Mouse (Mus musculus) MEL (cell line): ENCODE results near the gene Plk4. TPM values are rescaled to one million over a fixed set of nuclear protein-coding genes. Genes with fewer than 3 reads are reported as not detected.

ENCODE experiments used
- DNase-seq: peaks from one replicate; pipeline ENCODE4 v3.0.0; 2011; ENCODE audit warnings: low read depth, low spot score
- H3K27ac ChIP-seq: 2 replicates; pipeline ENCODE4 v1.5.1; 2012; ENCODE audit warnings: low read depth, mild to moderate bottlenecking, control low read depth, low read length, moderate library complexity; ENCODE audit not compliant: control insufficient read depth
- H3K27me3 ChIP-seq, 2 experiments: fragments of 150-350 bp in 1 of 2; sonication (generic) in 1 of 2; 2 replicates each; pipeline ENCODE4 v1.6.1; 2012; ENCODE audit warnings: low read length in 2 of 2, mild to moderate bottlenecking in 2 of 2, improper control_type of control experiment in 1 of 2, moderate library complexity in 1 of 2; ENCODE audit not compliant: insufficient read depth in 2 of 2, control insufficient read depth in 1 of 2
- H3K36me3 ChIP-seq, 2 experiments: 2 replicates each; pipeline ENCODE4 v1.6.1; 2012 to 2014; ENCODE audit warnings: low read length in 2 of 2, improper control_type of control experiment in 1 of 2, inconsistent platforms in 1 of 2, mild to moderate bottlenecking in 1 of 2; ENCODE audit not compliant: insufficient read depth in 2 of 2, control insufficient read depth in 1 of 2
- H3K4me1 ChIP-seq, 2 experiments: fragments of 150-350 bp in 1 of 2; sonication (generic) in 1 of 2; 2 replicates each; pipeline ENCODE4 v1.6.1; 2012; ENCODE audit warnings: low read length in 2 of 2, improper control_type of control experiment in 1 of 2, mild to moderate bottlenecking in 1 of 2; ENCODE audit not compliant: insufficient read depth in 2 of 2, control insufficient read depth in 1 of 2
- H3K4me3 ChIP-seq, 2 experiments: fragments of 150-350 bp in 1 of 2; sonication (generic) in 1 of 2; 2 replicates each; pipeline ENCODE4 v1.5.1; 2012; ENCODE audit warnings: low read depth in 2 of 2, low read length in 2 of 2, mild to moderate bottlenecking in 2 of 2, moderate library complexity in 2 of 2, control low read depth in 1 of 2, improper control_type of control experiment in 1 of 2; ENCODE audit not compliant: control insufficient read depth in 1 of 2, insufficient read depth in 1 of 2
- H3K79me2 ChIP-seq: 2 replicates; pipeline ENCODE4 v1.6.1; 2012; ENCODE audit warnings: mild to moderate bottlenecking, low read length, moderate library complexity; ENCODE audit not compliant: control insufficient read depth, poor library complexity, insufficient read depth
- H3K9ac ChIP-seq: 2 replicates; pipeline ENCODE4 v1.6.1; 2012; ENCODE audit warnings: low read depth, mild to moderate bottlenecking, control low read depth, low read length, moderate library complexity; ENCODE audit not compliant: control insufficient read depth, poor library complexity, severe bottlenecking
- H3K9me3 ChIP-seq: fragments of 150-350 bp; sonication (generic); replicated peaks from 2 replicates; pipeline ENCODE4 v1.6.1; 2012; ENCODE audit warnings: mild to moderate bottlenecking, low read length, improper control_type of control experiment, moderate library complexity; ENCODE audit not compliant: insufficient read depth
- CTCF ChIP-seq, 3 experiments: IDR thresholded peaks in 2 of 3; conservative IDR thresholded peaks in 1 of 3; 2 replicates each; pipeline ENCODE4 v1.5.1; 2011 to 2012; ENCODE audit warnings: low read length in 3 of 3, low read depth in 2 of 3, mild to moderate bottlenecking in 2 of 3, improper control_type of control experiment in 1 of 3, inconsistent platforms in 1 of 3, mixed read lengths in 1 of 3, moderate library complexity in 1 of 3; ENCODE audit not compliant: control insufficient read depth in 1 of 3, insufficient read depth in 1 of 3, poor library complexity in 1 of 3, severe bottlenecking in 1 of 3
- ELF1 ChIP-seq: IDR thresholded peaks from 2 replicates; pipeline ENCODE4 v1.6.1; 2014; ENCODE audit warnings: low read depth, mild to moderate bottlenecking, inconsistent platforms, low read length, improper control_type of control experiment, moderate library complexity
- ETS1 ChIP-seq: IDR thresholded peaks from 2 replicates; pipeline ENCODE4 v1.6.1; 2012; ENCODE audit warnings: low read depth, mild to moderate bottlenecking, inconsistent platforms, low read length, improper control_type of control experiment, moderate library complexity
- GATA1 ChIP-seq: IDR thresholded peaks from 2 replicates; pipeline ENCODE4 v1.6.1; 2011; ENCODE audit warnings: low read depth, low read length, improper control_type of control experiment
- JUND ChIP-seq: IDR thresholded peaks from 2 replicates; pipeline ENCODE4 v1.6.1; 2011; ENCODE audit warnings: low read depth, mild to moderate bottlenecking, improper control_type of control experiment, low read length
- KAT2A ChIP-seq: conservative IDR thresholded peaks from 2 replicates; pipeline ENCODE4 v1.6.1; 2012; ENCODE audit warnings: low read depth, low read length, improper control_type of control experiment, inconsistent platforms
- MAFK ChIP-seq: IDR thresholded peaks from 2 replicates; pipeline ENCODE4 v1.6.1; 2011; ENCODE audit warnings: low read depth, mild to moderate bottlenecking, low read length, improper control_type of control experiment, borderline replicate concordance
- MAX ChIP-seq: IDR thresholded peaks from 2 replicates; pipeline ENCODE4 v1.6.1; 2011; ENCODE audit warnings: low read length, improper control_type of control experiment
- MAZ ChIP-seq: IDR thresholded peaks from 2 replicates; pipeline ENCODE4 v1.6.1; 2012; ENCODE audit warnings: low read depth, mild to moderate bottlenecking, inconsistent platforms, low read length, improper control_type of control experiment
- MXI1 ChIP-seq: IDR thresholded peaks from 2 replicates; pipeline ENCODE4 v1.6.1; 2011; ENCODE audit warnings: mild to moderate bottlenecking, low read depth, low read length, improper control_type of control experiment
- MYC ChIP-seq: IDR thresholded peaks from 2 replicates; pipeline ENCODE4 v1.6.1; 2011; ENCODE audit warnings: low read depth, mild to moderate bottlenecking, low read length, improper control_type of control experiment, moderate library complexity
- NELFE ChIP-seq: IDR thresholded peaks from 2 replicates; pipeline ENCODE4 v1.6.1; 2011; ENCODE audit warnings: low read depth, low read length, improper control_type of control experiment
- POLR2A ChIP-seq, 2 experiments: IDR thresholded peaks; 2 replicates each; pipeline ENCODE4 v1.6.1; 2011 to 2012; ENCODE audit warnings: low read length in 2 of 2, mild to moderate bottlenecking in 2 of 2, control low read depth in 1 of 2, improper control_type of control experiment in 1 of 2, low read depth in 1 of 2, moderate library complexity in 1 of 2; ENCODE audit not compliant: control insufficient read depth in 1 of 2, insufficient read depth in 1 of 2, poor library complexity in 1 of 2
- RAD21 ChIP-seq: IDR thresholded peaks from 2 replicates; pipeline ENCODE4 v1.6.1; 2011; ENCODE audit warnings: mild to moderate bottlenecking, low read depth, low read length, improper control_type of control experiment
- SIN3A ChIP-seq: IDR thresholded peaks from 2 replicates; pipeline ENCODE4 v1.6.1; 2012; ENCODE audit warnings: low read length, improper control_type of control experiment, inconsistent platforms
- SMC3 ChIP-seq: IDR thresholded peaks from 2 replicates; pipeline ENCODE4 v1.6.1; 2011; ENCODE audit warnings: low read depth, low read length, improper control_type of control experiment
- USF1 ChIP-seq: IDR thresholded peaks from 2 replicates; pipeline ENCODE4 v1.6.1; 2014; ENCODE audit warnings: low read depth, mild to moderate bottlenecking, inconsistent platforms, low read length, improper control_type of control experiment, moderate library complexity
- ZC3H11A ChIP-seq: IDR thresholded peaks from 2 replicates; pipeline ENCODE4 v1.6.1; 2012; ENCODE audit warnings: low read depth, mild to moderate bottlenecking, inconsistent platforms, low read length, improper control_type of control experiment
- ZKSCAN1 ChIP-seq: IDR thresholded peaks from 2 replicates; pipeline ENCODE4 v1.6.1; 2012; ENCODE audit warnings: low read depth, mild to moderate bottlenecking, inconsistent platforms, low read length, improper control_type of control experiment, moderate library complexity
- ZNF384 ChIP-seq: IDR thresholded peaks from 2 replicates; pipeline ENCODE4 v1.6.1; 2012; ENCODE audit warnings: low read depth, mild to moderate bottlenecking, inconsistent platforms, low read length, improper control_type of control experiment
- polyA plus RNA-seq, 2 experiments: library from polyadenylated mRNA; stranded (reverse) in 1 of 2; unstranded in 1 of 2; fragments of >175 nt in 1 of 2; fragments of >200 nt in 1 of 2; gene quantifications; 2 replicates each; pipeline versions ENCODE4 v1.2.1 to v1.2.4; 2012; ENCODE audit warnings: low replicate concordance in 2 of 2, low read depth in 1 of 2; ENCODE audit not compliant: insufficient read length in 2 of 2, insufficient read depth in 1 of 2, missing spikeins in 1 of 2
- total RNA-seq: library from RNA; depleted of rRNA; stranded (reverse); fragments of 300-350 nt; gene quantifications from 2 replicates; pipeline ENCODE4 v1.2.3, GENCODE M21; 2012

Plk4 gene
- total and polyA plus RNA-seq, 3 experiments = 57.6 to 381 (median 60.3) TPM

GRCm38 (mm10) chr3:40793783-40794182, 6.0 kb upstream of the Plk4 start:
- H3K79me2 ChIP-seq = no peaks in the 10 kb centered on the region
- no peaks in the 10 kb centered on the region for H3K27me3 ChIP-seq
- peaks cover 0 to 12% of the 10 kb centered on the region in 2 experiments; a peak in 2 of 4 replicates for H3K36me3 ChIP-seq
- H3K9me3 ChIP-seq = no peaks in the 10 kb centered on the region
- no peak overlapping the region for H3K4me3 ChIP-seq
- H3K27ac ChIP-seq = no peak overlapping the region
- TF ChIP-seq MAZ (no peak), RAD21 (no peak), CTCF (IDR thresholded peaks at IDR 0.05 in 2 of 3, conservative IDR thresholded peaks at IDR 0.05 in 1 of 3; ENCODE audit: control insufficient read depth in 1 of 3, insufficient read depth in 1 of 3, low read depth in 2 of 3, low read length in 3 of 3, poor library complexity in 1 of 3, severe bottlenecking in 1 of 3) (peak in 1 of 3 experiments; percentile 27; a peak in 2 of 6 replicates), ZNF384 (peak; percentile 39; the same call in 1 of the 2 replicates)
- DNase-seq = no peak
- H3K4me1 ChIP-seq = no peaks in the 10 kb centered on the region
- H3K9ac ChIP-seq = no peak overlapping the region

- no peak for TF ChIP-seq CTCF (IDR thresholded peaks at IDR 0.05 in 2 of 3, conservative IDR thresholded peaks at IDR 0.05 in 1 of 3; ENCODE audit: control insufficient read depth in 1 of 3, insufficient read depth in 1 of 3, low read depth in 2 of 3, low read length in 3 of 3, poor library complexity in 1 of 3, severe bottlenecking in 1 of 3)
- TF ChIP-seq NELFE = no peak
- no peak for TF ChIP-seq RAD21
- TF ChIP-seq ZKSCAN1 = no peak
- TF ChIP-seq MAFK = no peak
- no peak for TF ChIP-seq JUND
- TF ChIP-seq ELF1 = no peak
- TF ChIP-seq ETS1 = no peak
- no peak for TF ChIP-seq MAX
- peaks cover 2 to 15% of the 10 kb centered on the region in 2 experiments; a peak in 2 of 4 replicates for H3K4me1 ChIP-seq
- no peaks in the 10 kb centered on the region for H3K9me3 ChIP-seq
- H3K79me2 ChIP-seq = peaks cover 17% of the 10 kb centered on the region
- DNase-seq = no peak
- H3K9ac ChIP-seq = no peak overlapping the region
- no peaks in the 10 kb centered on the region for H3K27me3 ChIP-seq
- H3K27ac ChIP-seq = no peak overlapping the region
- H3K36me3 ChIP-seq = peaks cover 15 to 23% of the 10 kb centered on the region in 2 experiments
- no peak overlapping the region for H3K4me3 ChIP-seq
Observed at GRCm38 (mm10) chr3:40798054-40798453, 1.8 kb upstream of the Plk4 start.

GRCm38 (mm10) chr3:40798500-40798899, 1.3 kb upstream of the Plk4 start:
- peak overlapping the region; percentile 97; the same call in 1 of the 2 replicates for H3K9ac ChIP-seq
- DNase-seq = peak; percentile 92
- H3K4me1 ChIP-seq = peaks cover 2 to 15% of the 10 kb centered on the region in 2 experiments; a peak in 2 of 4 replicates
- TF ChIP-seq KAT2A (no peak), GATA1 (peak; percentile 75), JUND (no peak), CTCF (IDR thresholded peaks at IDR 0.05 in 2 of 3, conservative IDR thresholded peaks at IDR 0.05 in 1 of 3; ENCODE audit: control insufficient read depth in 1 of 3, insufficient read depth in 1 of 3, low read depth in 2 of 3, low read length in 3 of 3, poor library complexity in 1 of 3, severe bottlenecking in 1 of 3) (peak; percentile 66 to 85 (median 73)), SIN3A (peak; percentile 68), SMC3 (peak; percentile 75), ZNF384 (peak; percentile 3; the same call in 1 of the 2 replicates), POLR2A (IDR thresholded peaks at IDR 0.05; ENCODE audit: control insufficient read depth in 1 of 2, insufficient read depth in 1 of 2, low read depth in 1 of 2, low read length in 2 of 2, poor library complexity in 1 of 2) (peak in 1 of 2 experiments; percentile 37; a peak in 1 of 4 replicates), MYC (no peak), MXI1 (0 out of 2 replicates have a peak, but pooled peaks have one; percentile 26), ZC3H11A (peak; percentile 38), RAD21 (peak; percentile 76), USF1 (no peak), ETS1 (0 out of 2 replicates have a peak, but pooled peaks have one; percentile 9)
- peak overlapping the region; percentile 47 to 80 for H3K4me3 ChIP-seq
- peaks cover 19% of the 10 kb centered on the region for H3K79me2 ChIP-seq
- no peaks in the 10 kb centered on the region for H3K9me3 ChIP-seq
- H3K27me3 ChIP-seq = no peaks in the 10 kb centered on the region
- peak overlapping the region; percentile 22; the same call in 1 of the 2 replicates for H3K27ac ChIP-seq
- peaks cover 20 to 25% of the 10 kb centered on the region in 2 experiments for H3K36me3 ChIP-seq
